Mouse (Mus musculus): ENCODE measurements around the gene Carnmt1.

Gene Carnmt1

GRCm38 (mm10) chr19:18654984-18655383 lies 15.6 kb upstream of the Carnmt1 start:
- no peak for DNase-seq

DNA sequence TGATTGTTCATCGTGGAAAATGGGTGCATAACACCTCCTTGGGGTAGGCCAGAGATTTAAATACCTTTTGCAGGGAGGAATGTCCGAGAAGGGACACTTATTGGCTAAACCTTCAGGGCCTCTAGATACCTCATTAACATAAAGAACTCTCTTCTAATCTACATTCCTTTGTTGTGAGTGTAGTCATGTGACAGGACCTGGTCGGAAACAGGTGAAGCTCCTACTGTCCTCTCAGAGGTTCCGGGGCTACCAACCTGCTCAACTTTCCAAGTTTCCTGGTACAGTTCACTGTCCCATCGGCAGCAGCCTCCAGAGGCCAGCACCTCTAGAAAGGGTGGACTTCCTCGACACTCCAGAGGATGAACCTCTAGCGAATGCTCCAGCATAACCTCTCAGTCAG lies 14.6 kb upstream of the Carnmt1 start:
- no peak for DNase-seq

GRCm38 (mm10) chr19:18658473-18658872 lies 12.1 kb upstream of the Carnmt1 start:
- DNase-seq = no peak

DNA sequence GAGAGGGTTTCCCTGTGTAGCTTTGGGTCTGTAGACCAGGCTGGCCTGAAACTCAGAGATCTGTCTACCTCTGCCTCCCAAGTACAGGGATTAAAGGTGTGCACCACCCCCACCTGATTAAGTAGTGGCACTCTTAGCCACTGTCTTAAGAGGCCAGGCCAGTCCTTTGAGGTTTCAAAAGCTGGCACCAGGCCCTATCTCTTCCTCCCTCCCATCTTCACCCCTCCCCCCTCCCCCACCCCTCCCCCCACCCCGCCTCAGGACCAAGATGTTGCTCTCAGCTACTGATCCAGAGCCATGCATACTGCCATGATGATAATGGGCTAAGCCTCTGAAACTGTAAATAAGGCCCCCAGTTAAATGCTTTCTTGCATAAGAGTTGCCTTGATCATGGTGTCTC lies 11.2 kb upstream of the Carnmt1 start:
- no peak for DNase-seq

DNA sequence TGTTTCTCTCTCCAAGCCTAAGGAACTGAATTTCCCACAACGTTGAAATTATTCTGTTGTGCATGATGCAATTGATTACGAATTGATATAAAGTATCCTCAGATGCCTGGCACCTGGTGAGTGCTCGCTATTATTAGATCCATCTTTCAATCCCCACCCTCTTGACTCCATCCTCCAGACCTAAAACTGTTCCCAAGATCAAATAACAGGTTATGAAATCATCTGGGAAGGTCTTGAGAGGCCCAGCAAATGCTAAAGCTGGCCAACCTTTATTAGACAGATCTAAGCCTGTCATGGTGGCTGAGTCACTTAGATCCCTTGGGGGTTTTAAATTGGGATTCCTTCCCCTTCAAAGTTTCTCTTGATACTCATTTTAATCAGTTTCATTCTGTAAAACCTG lies 10.1 kb upstream of the Carnmt1 start:
- no peak for DNase-seq

DNA sequence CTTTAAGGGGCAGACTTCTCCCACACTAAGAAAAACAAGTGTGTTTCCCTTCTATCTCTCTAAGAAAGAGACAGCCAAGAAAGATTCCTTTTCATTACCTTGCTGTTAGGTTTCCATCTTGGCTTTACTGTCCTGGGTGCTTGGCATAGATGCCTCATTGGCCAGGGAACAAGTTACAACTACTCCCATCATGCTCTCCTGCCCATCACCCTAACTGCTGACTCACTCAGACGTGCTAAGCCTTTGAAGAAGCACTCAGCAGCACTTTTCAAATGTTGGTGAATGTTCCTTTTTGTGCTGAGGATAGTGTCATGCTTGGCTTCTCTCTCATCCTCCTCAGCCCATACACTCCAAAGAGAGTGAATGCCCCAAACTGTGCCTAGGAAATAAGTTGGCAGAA lies 8.9 kb upstream of the Carnmt1 start:
- no peak for DNase-seq

- no peak for DNase-seq
Measured at GRCm38 (mm10) chr19:18663904-18664303, 6.7 kb upstream of the Carnmt1 start.

- DNase-seq = peak; percentile 67
Measured at GRCm38 (mm10) chr19:18666966-18667365, 3.6 kb upstream of the Carnmt1 start.

DNA sequence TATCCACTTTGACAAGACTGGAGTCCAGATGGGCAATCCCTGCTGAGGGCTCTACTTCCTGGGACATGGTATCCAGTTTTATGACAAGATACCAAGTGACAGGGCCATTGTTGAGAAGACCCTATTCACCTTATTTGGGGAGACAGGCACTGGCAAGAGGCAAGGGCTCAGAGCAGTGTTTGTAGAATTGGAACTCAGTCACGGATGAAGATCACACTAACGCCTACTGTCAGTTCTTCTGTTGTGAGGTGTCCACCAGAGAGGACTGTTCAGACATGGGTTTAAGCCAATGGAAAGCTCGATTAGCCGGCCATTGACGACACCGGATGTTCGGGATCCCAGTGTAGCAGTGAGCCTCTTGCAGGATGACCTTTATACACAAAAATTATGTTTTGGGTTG lies 1.0 kb upstream of the Carnmt1 start:
- peak; percentile 79 for DNase-seq

GRCm38 (mm10) chr19:18671056-18671741 lies 635 bp downstream of the Carnmt1 start:
- peak; percentile 59 for DNase-seq

DNA sequence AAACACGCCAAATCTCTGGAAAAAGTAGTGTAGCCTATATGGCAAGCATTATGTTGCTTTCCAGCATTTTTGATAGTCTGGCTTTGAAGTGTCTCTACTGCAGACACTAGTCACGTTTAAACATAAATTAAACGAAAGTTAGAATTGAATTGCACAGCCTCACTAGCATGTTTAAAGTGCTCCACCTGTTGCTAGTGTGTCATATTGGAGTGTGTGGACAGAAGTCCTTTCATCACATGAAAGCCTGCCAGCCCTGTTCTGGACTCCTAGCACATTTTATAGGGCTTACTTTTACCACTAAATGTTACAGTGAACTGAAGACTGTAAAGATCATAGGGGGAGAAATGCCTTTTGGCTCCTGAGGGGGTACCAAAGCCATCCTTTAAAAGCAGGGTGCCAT lies 1.9 kb downstream of the Carnmt1 start:
- no peak for DNase-seq

DNA sequence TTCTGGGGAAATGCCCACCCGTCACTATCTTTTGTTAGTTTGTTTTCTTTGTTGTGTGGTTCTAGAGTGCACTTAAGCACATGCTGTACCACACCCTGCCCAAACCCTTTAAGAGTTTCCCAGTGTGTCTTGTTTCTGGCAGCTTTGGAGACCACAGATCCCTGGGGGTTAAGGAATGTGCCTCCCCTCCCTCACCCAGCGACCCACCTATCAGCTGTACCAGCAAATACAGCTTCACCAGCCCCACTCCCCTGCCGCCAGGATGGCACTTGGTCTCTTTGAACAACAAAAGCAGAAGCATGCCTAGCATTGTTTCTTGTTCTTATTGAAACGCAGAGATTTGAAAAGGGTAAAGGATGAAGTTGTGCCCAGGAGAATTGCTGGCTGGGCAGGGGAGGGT lies 2.6 kb downstream of the Carnmt1 start:
- no peak for DNase-seq

DNA sequence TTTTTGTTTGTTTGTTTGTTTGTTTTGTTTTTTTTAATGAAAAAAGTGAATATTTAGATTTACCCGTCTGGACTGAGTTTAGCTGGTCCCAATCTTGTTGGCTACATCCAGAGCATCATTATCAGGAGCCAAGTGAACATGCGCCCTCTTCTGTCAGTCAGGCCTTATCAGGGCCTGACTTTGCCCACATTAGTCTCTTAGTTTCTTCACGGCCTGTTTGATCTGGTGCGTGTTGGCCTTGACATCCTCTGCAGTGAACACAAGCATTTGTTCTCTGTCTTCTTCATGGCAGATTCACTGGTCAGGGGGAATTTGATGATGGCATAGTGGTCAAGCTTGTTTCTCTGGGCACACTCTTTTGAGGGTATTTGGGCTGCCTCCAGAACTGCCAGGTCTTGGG lies 11.6 kb downstream of the Carnmt1 start:
- no peak for DNase-seq

- peak; percentile 74 for DNase-seq
Measured at GRCm38 (mm10) chr19:18687556-18687955, 17.0 kb downstream of the Carnmt1 start.

GRCm38 (mm10) chr19:18692176-18692575 lies 21.6 kb downstream of the Carnmt1 start:
- no peak for DNase-seq

- no peak for DNase-seq
Measured at GRCm38 (mm10) chr19:18692768-18693167, 22.2 kb downstream of the Carnmt1 start.

DNA sequence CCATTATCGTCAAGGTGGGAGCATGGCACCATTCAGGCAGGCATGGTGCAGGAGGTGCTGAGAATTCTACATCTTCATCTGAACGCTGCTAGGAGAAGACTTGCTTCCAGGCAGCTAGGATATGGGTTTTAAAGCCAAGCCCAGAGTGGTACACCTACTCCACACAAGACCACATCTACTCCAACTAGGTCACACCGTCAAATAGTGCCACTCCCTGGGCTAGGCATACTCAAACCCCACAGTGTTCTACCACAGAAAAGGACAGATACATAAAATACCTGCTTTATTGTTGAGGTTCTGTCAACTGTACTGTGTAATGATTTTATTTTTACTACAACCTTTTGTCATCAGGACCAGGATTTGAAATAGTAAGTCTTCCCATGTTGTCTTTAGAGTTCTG lies 24.6 kb downstream of the Carnmt1 start:
- DNase-seq = no peak

- DNase-seq = no peak
Measured at GRCm38 (mm10) chr19:18695552-18695951, 25.0 kb downstream of the Carnmt1 start.

- DNase-seq = no peak
Measured at GRCm38 (mm10) chr19:18708101-18708500, 37.5 kb downstream of the Carnmt1 start.

- no peak for DNase-seq
Measured at GRCm38 (mm10) chr19:18710903-18711302, 40.3 kb downstream of the Carnmt1 start.

GRCm38 (mm10) chr19:18711589-18711988 lies 41.0 kb downstream of the Carnmt1 start:
- no peak for DNase-seq

DNA sequence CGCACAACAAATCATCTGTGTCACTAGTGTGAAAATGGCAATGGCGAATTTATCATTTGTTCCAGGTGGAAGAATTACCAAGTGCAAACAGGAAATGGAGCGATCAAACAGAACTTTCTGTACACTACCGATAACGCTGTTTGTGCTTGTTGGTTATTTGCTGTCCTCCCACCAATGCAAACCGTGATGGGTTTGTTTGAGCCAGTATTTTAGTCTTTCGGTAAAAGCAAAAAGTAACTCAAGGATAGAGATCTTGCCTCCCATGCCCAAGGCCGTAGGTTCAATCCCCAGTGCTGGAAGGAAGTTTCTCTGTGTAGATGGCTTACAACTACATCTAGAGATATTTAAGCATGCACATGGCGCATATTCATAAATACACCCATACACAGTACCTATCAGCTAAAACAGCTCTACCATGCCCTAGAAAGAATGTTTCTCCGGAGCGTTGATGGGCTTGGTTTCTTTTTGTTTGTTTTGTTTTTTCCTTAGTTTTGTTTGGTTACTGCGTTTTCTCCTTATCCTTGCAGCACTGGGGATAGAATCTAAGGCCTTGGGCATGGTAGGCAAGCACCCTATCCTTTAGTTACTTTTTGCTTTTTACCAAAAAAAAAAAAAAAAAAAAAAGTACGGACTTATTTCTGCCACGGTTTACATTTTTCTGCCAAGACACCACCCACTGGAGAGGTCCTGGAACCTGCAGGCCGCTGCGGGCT lies 41.7 kb downstream of the Carnmt1 start:
- no peak for DNase-seq

DNA sequence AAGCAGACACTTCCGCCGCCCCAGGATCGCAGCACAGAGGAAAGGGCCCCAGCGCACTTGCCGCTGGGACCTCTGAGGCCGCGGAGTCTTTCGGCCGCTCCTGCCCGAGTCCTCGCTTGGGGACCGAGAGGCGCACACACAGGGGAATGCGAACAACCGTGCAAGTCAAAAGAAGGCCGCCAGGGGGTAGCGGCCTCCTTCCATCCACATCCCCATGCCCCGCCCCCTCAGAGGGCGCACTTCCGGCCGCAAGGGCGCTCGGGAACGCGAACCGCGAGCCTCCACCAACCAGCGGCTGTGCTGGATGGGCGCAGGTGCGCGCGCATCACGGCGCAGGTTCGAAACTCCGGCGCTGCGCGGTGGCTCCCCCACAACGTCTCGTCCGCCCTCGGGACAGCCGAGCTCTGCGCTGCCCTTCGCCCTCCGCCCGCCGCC lies 42.3 kb downstream of the Carnmt1 start, which contains the start of gene D030056L22Rik:
Gene D030056L22Rik (plus strand): TSS at position 328 of the 435 bp plus-strand sequence.
- DNase-seq = peak; percentile 99

DNA sequence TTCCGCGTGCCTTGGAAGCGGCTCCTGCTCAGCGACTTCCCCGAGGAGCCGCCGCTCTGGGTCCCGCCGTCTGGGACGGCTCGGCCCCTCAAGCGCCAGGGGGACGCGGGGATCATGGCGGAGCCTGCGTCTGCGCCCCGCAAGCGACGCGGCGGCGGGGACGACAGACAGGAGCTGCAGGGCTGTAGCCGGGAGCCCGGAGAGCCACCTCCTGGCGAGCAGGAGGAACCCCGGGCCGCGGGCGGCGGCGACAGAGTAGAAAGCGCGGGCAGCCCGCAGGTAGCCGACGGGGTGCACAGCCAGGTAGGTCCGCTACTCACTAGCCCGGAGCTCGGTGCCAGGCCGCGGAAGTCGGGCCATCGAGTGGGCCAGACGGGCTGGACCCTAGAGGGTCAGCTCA lies 42.8 kb downstream of the Carnmt1 start:
- peak; percentile 70 for DNase-seq

GRCm38 (mm10) chr19:18716374-18716773 lies 45.8 kb downstream of the Carnmt1 start:
- DNase-seq = peak; percentile 78
